Mouse (Mus musculus): Measurements from ENCODE around the gene Hoxc5.

The Hoxc5 gene

DNA sequence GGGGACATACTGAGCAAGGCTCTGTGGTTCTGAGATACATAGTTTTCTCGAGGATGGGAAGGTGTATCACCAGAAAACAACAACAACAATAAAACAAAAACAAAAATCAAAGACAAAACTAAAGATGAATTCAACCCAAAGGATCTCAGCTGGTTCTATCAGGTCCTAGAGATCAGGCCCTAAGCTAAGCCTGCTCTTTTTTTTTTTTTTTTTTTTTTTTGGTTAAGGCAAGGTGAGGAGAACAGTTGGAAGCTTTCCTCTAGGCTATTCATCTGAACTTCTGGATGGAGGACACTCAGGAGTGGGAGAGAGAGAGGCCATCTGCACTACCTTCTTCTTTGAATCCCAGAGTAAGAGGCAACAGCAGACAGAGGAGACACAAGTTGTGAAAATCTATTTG is 70.3 kb downstream of the Hoxc5 start:
- no peak for DNase-seq (ENCODE audit: low spot score)

DNA sequence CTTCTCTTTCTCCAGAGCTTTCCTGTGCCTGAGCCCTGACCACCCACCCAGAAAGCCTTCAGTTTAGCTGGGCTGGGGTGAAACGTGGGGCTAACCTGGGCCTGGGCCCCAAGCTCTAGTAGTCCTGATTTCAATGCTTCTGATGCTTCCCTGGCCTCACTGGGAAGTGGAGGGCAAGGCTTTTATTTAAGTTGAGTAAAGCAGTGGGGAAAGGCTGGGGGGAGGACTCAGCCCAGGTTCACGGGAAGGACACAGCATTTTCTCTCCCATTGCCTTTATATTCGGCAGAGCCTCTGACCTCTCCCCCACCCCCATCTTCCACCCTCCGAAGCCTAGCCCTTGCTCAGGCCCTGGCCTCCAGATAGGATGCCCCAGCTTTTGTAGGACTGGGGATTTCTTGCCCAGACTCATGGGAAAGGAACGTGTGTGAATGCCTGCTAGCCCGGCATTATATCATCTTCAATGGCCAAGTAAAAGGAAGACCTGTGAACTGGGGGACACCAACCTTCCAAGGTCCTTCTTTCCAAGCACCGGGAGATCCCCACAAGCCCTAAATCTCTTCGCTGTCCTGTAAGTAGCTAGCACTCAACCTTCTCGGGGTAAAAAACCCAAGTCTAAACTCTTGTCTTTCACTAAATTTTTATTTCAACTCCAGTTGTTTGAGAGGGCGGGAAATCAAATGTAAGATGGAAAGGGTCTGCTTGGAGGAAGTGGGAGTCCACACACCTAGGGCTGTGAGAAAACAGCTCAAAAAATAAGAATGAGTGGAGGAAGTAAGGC is 71.6 kb downstream of the Hoxc5 start:
- peak; percentile 61 for DNase-seq (ENCODE audit: low spot score)

GRCm38 (mm10) chr15:103039609-103040008 is 72.4 kb downstream of the Hoxc5 start:
- DNase-seq (ENCODE audit: low spot score), result no peak

DNA sequence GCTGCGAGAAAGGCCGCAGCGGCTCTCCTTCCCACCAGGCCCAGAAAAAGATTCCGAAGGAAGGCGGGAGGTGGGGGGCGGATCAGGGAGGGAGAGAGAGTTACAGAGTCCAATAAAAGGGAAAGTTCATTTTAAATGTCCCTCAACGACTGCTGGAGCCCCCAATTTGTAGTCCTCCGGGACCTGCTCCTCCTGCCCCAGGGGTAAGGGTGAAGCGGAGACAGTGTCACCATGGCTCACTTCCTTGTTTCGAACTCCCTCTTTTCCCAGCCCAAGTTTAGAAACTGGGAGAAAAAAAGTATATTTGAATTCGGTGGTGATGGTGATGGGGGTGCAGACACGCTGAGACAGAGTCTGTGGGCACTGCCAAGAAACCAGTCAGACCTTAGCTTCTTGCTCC is 73.4 kb downstream of the Hoxc5 start:
- no peak for DNase-seq (ENCODE audit: low spot score)

GRCm38 (mm10) chr15:103041613-103042012 is 74.4 kb downstream of the Hoxc5 start:
- DNase-seq (ENCODE audit: low spot score), result no peak

- no peak for DNase-seq (ENCODE audit: low spot score)
Observed at GRCm38 (mm10) chr15:103042209-103042608, 75.0 kb downstream of the Hoxc5 start.

GRCm38 (mm10) chr15:103051670-103052069 is 84.4 kb downstream of the Hoxc5 start:
- DNase-seq (ENCODE audit: low spot score), result no peak

DNA sequence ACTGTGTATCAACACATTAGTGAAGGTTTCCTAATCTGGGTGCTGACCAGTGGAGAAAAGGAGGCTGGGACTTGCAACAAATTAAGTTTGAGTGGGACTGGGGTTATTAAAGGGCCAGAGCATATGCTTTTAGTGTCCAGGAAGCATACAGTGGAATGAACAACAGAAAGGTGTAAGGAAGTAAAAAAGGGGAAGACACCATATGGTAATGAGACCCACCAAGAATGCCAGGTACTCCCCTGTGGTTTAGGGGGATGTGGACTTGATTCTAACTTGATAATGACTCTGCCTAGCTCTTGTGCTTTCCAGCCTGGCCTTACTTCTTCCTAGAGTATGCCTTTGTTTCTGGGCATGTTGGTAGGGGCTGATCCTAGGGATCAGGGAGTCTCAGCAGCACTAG is 86.0 kb downstream of the Hoxc5 start:
- DNase-seq (ENCODE audit: low spot score), result no peak

- peak; percentile 5 for DNase-seq (ENCODE audit: low spot score)
Observed at GRCm38 (mm10) chr15:103056396-103056795, 89.2 kb downstream of the Hoxc5 start.

GRCm38 (mm10) chr15:103058715-103059114 is 91.5 kb downstream of the Hoxc5 start:
- DNase-seq (ENCODE audit: low spot score), result peak; percentile 70

DNA sequence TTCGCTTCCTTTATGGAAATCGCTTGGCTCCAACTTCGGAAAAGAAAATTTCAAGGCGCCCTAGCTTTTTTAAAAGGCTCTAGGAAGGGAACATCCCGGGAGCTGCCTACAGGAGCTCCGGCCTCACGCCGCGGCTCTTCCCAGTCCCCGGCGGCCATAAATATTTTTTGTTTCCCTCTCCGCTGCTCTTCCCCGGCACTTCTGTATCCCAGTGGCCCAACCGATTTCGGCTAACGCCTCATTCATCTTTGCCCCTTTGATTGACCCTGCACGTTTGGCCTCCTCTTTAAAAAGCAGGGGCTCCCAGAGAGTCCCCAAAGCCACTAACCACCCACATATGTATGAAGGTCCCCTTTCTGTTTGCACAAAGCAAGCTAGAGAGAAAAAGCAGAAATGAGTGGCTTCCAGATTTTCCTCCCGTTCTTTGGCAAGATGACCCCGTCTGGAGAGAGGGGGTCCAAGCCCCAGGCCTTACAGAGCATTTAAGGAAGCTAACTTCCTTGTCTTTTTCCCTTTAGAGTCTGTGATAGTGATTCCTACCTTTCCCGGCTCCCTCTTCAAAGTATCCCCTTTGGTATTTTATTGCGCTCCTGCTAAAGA is 92.2 kb downstream of the Hoxc5 start:
- peak; percentile 30 for DNase-seq (ENCODE audit: low spot score)

DNA sequence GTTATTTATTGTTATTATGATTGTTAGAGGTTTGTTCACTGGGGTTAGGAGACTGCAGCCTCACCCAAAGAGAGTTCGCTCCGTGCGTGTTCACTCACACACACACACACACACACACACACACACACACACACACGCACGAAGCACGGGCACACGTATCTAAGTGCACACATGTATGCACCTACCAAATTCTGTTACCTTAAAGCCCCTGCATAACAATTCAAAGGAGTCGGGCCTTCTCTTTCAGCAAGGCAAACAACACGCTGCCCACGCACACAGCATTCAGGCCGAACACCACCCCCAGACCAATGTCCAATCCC is 92.7 kb downstream of the Hoxc5 start:
- DNase-seq (ENCODE audit: low spot score), result no peak

DNA sequence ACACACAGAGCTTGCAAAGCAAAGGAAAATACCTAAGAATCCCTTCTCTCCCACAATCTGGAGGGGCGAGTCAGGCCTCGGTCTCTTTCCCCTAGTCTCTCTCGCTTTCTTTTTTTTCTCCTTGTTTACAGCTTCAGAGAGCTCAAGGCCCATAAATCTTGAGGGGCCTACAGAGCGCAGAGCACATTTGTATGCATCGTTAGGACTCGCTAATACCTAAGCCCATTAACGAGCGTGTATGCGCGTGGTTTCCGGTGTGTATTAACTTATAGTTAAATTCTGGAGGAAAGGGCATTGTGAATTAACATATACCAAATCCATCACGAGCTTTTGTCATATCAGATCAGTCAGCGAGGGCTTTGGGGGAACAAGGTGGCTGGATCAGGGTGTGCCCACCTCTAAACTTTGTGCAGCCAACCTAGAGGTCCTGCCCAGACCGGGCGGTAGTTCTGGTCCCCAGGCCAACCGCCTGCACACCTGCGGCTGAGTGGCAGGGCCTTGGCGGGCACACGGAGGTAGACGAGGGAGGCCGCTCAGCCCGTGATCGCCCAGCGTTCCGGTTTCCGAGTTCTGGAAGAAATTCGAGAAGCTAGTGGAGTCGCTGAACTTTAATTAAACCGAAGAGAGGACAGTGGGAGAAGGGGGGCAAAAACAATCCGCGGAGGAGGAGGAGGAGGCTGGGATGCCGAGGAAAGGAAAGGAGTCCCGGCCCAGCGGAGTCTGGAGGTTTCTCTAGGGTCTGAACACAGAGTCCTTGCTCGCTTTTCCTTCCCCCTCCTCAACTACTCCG is 93.3 kb downstream of the Hoxc5 start:
- peak; percentile 67 for DNase-seq (ENCODE audit: low spot score)

DNA sequence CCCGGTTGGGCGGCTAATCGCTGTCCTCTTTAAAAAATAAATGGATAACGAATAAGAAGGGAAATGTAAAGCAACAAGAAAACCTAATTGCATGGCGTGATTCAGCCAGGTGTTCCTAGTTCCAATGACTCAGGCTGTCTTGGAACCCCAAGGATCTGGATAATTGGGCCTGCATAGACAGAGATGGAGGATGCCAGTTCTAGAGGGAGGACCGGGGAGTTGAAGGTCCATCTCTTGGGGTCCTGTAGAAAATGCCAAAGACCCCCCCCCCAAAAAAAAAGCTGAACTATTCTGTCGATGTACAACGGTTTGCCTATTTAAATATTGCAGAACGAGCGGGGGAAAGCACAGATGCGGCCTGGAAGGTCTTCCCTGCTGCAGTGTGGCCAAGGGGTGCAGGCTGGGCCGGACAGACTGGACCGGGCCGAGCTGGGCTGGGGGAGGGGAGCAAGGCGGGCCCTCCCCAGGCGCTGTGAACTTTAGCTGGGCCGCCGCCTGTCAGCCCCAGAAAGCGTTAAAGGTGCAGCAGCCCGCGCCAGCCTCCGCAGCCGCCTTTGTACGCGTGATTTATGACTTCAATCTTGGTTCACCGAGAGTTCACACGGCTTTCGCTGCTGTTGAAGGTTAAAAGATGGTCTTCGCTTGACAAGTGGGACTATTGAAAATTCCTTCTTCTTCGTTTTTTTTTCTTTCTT is 94.0 kb downstream of the Hoxc5 start:
- DNase-seq (ENCODE audit: low spot score), result peak; percentile 92

DNA sequence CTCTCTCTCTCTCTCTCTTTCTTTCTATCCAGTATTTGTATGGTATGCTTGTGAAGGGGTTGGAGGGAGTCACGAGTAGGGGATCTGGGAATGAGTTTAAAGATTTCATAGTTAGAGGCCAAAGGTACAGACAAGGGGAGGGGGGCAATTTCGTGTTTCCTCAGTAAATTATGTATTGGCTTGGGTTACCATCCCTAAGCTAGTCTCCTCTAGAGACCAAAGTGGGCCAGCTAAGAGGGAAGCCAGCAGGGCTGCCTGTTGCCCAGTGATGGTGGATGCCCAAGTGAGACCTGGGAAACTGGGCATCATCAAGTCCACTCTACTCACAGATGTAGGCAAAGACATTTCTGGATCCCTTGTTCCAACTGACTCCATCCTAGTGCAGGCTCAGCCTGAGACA is 94.7 kb downstream of the Hoxc5 start:
- DNase-seq (ENCODE audit: low spot score), result no peak

GRCm38 (mm10) chr15:103065642-103066041 is 98.4 kb downstream of the Hoxc5 start:
- peak; percentile 81 for DNase-seq (ENCODE audit: low spot score)

All from embryo, embryonic 10 days (tissue).